ENCODE assay signal across 8 mouse cellular contexts in the genomic region with DNA sequence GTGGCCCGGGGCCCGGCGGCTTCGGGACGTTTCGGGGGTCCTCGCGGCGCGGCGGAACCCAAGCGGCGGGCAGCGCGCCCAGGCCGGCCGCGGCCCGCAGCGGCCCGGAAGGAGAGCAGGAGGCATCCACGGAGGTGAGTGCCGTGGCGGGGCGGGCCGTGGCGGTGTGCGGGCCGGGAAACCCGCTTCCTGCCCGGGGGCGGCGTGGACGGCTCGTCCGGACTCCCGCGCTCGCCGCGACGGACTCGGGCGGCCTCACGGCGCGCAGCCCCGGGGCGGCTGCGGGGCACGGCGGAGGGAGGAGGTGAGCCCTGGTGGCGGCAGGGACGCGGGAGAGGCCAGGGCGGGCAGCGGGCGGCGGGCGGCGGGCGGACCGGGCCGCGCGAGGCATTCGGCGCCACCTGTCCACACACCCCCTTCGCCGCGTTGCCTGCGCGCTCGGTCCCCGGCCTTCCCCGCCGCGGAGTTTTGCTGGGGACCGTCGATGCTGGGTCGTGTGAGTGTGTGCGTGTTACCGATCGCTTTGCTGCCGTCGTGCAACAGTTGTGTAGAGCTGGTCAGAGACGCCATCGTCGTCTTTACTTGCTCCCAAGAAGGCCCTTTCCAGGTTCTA. TPM values are rescaled to one million over a fixed set of nuclear protein-coding genes. Genes with fewer than 3 reads are reported as not detected.
DNase-seq lines count a peak whose midpoint lies in the region; ATAC-seq lines count a peak whose summit lies in the region.

No protein-coding gene starts in this region.

- ATAC-seq in heart, embryonic 12.5 days (ENCODE audit: insufficient number of reproducible peaks, low FRiP score), result peak; percentile 49; the same call in 1 of the 2 replicates
- peak; percentile 47 for ATAC-seq in forebrain, embryonic 14.5 days
- no peak for ATAC-seq in liver, embryonic 16.5 days (ENCODE audit: low read depth)
- ATAC-seq in CD4-positive, CD25-positive, alpha-beta regulatory T cell, adult 4 months, result no peak

- WGBS in heart, embryonic 12.5 days, result under 1% methylated on average over 60 of the region's 89 CpGs
- WGBS in forebrain, embryonic 14.5 days, result under 1% methylated on average over 68 of the region's 89 CpGs
- WGBS in liver, embryonic 16.5 days (ENCODE audit: insufficient replicate concordance), result 1% methylated on average over 84 of the region's 89 CpGs

- peaks cover 49% of the 10 kb centered on the region for H3K27me3 ChIP-seq in heart, embryonic 12.5 days (replicated peaks)
- peaks cover 46% of the 10 kb centered on the region for H3K27me3 ChIP-seq in forebrain, embryonic 14.5 days (replicated peaks; ENCODE audit: control insufficient read depth, insufficient read depth, low read length)
- H3K27me3 ChIP-seq in liver, embryonic 16.5 days (ENCODE audit: control insufficient read depth, insufficient read depth, low read depth, low read length), result peaks cover 63% of the 10 kb centered on the region

- H3K4me1 ChIP-seq in heart, embryonic 12.5 days (replicated peaks), result peaks cover 10% of the 10 kb centered on the region; the same call in 1 of the 2 replicates
- H3K4me1 ChIP-seq in forebrain, embryonic 14.5 days (ENCODE audit: control insufficient read depth, insufficient read depth, low read length), result peaks cover 3% of the 10 kb centered on the region; the same call in 1 of the 2 replicates
- H3K4me1 ChIP-seq in liver, embryonic 16.5 days (ENCODE audit: control insufficient read depth, low read depth, low read length), result no peaks in the 10 kb centered on the region; the same call in 1 of the 2 replicates

- peak overlapping the region; percentile 74 for H3K27ac ChIP-seq in heart, embryonic 12.5 days (ENCODE audit: poor library complexity, severe bottlenecking)
- peak overlapping the region; percentile 72 for H3K27ac ChIP-seq in forebrain, embryonic 14.5 days (ENCODE audit: low read depth, low read length)
- H3K27ac ChIP-seq in liver, embryonic 16.5 days (ENCODE audit: low read length), result no peak overlapping the region

- H3K9me3 ChIP-seq in heart, embryonic 12.5 days (replicated peaks), result no peaks in the 10 kb centered on the region
- H3K9me3 ChIP-seq in forebrain, embryonic 14.5 days (replicated peaks; ENCODE audit: control insufficient read depth, low read length), result no peaks in the 10 kb centered on the region
- H3K9me3 ChIP-seq in liver, embryonic 16.5 days (replicated peaks; ENCODE audit: control insufficient read depth, low read length), result no peaks in the 10 kb centered on the region

- peak overlapping the region; percentile 83 for H3K9ac ChIP-seq in heart, embryonic 12.5 days
- peak overlapping the region; percentile 79 for H3K9ac ChIP-seq in forebrain, embryonic 14.5 days (ENCODE audit: low read length)
- no peak overlapping the region for H3K9ac ChIP-seq in liver, embryonic 16.5 days (ENCODE audit: low read depth, low read length)

- peak overlapping the region; percentile 78 for H3K4me3 ChIP-seq in heart, embryonic 12.5 days
- peak overlapping the region; percentile 56 for H3K4me3 ChIP-seq in forebrain, embryonic 14.5 days (ENCODE audit: low read depth, low read length)
- H3K4me3 ChIP-seq in liver, embryonic 16.5 days (ENCODE audit: low read depth, low read length), result peak overlapping the region; percentile 46

- H3K4me2 ChIP-seq in heart, embryonic 12.5 days, result peak overlapping the region; percentile 77
- peak overlapping the region; percentile 51 for H3K4me2 ChIP-seq in forebrain, embryonic 14.5 days (ENCODE audit: low read length)
- peak overlapping the region; percentile 49 for H3K4me2 ChIP-seq in liver, embryonic 16.5 days (ENCODE audit: low read depth, low read length)

- no peak for DNase-seq in heart, postnatal 14 days
- DNase-seq in adrenal gland, postnatal 36 days, result peak; percentile 13 to 33
- no peak for DNase-seq in forebrain, embryonic 14.5 days (ENCODE audit: low spot score)
- no peak for DNase-seq in urinary bladder, postnatal 25 days (ENCODE audit: low spot score)
- DNase-seq in thymus, postnatal 10 days (ENCODE audit: low spot score in 2 of 2), result no peak

- intact Hi-C loops in heart, postnatal 14 days (cut with DNase I), result no loop called here

- no peaks in the 10 kb centered on the region for H3K36me3 ChIP-seq in heart, embryonic 12.5 days
- H3K36me3 ChIP-seq in forebrain, embryonic 14.5 days (ENCODE audit: control insufficient read depth, insufficient read depth, low read length), result no peaks in the 10 kb centered on the region
- H3K36me3 ChIP-seq in liver, embryonic 16.5 days (ENCODE audit: control insufficient read depth, insufficient read depth), result no peaks in the 10 kb centered on the region

RNA-seq across cellular contexts. Expression of a gene that starts 0.4 kb away (rescaled TPM):
- 9.2 and 10.7 TPM in 2 replicates for polyA plus RNA-seq in heart, embryonic 12.5 days (2016; fragmentation: Nextera tagmentation; extraction: Ambion mirVana)
- 1 to 10 TPM; 1.3 to 1.4 TPM for total RNA-seq in heart, postnatal 14 days (2021)
- total RNA-seq in adrenal gland, postnatal 36 days (2021), result 10 to 100 TPM; 10.9 to 18.3 TPM
- polyA plus RNA-seq in forebrain, embryonic 14.5 days (2014; fragmentation: Nextera tagmentation; extraction: Ambion mirVana), result 23.6 and 27.8 TPM in 2 replicates
- polyA plus RNA-seq in liver, embryonic 16.5 days (2015; fragmentation: Nextera tagmentation; extraction: Ambion mirVana), result 0.44 and 0.77 TPM in 2 replicates
- polyA plus RNA-seq in CD4-positive, CD25-positive, alpha-beta regulatory T cell, adult 4 months (2017; shearing (Covaris generic)), result not detected

RNA-seq across cellular contexts. Expression of a gene that starts 59.1 kb away (rescaled TPM):
- polyA plus RNA-seq in heart, embryonic 12.5 days (2016; fragmentation: Nextera tagmentation; extraction: Ambion mirVana), result 0.11 TPM in 1 of 2 replicates, not detected in the other
- total RNA-seq in heart, postnatal 14 days (2021), result under 1 TPM; 0.36 to 0.59 TPM
- total RNA-seq in adrenal gland, postnatal 36 days (2021), result under 1 TPM; 0.17 to 0.23 TPM
- 0.40 and 0.72 TPM in 2 replicates for polyA plus RNA-seq in forebrain, embryonic 14.5 days (2014; fragmentation: Nextera tagmentation; extraction: Ambion mirVana)
- polyA plus RNA-seq in liver, embryonic 16.5 days (2015; fragmentation: Nextera tagmentation; extraction: Ambion mirVana), result 0.04 TPM in 1 of 2 replicates, not detected in the other
- polyA plus RNA-seq in CD4-positive, CD25-positive, alpha-beta regulatory T cell, adult 4 months (2017; shearing (Covaris generic)), result not detected

Comparison
In these comparisons a context has a peak if more than half of its experiments do, and no peak if none do; other contexts are left out.
1. ATAC-seq: peak in heart, embryonic 12.5 days (single experiment) and forebrain, embryonic 14.5 days (single experiment); none in liver, embryonic 16.5 days (single experiment) and CD4-positive, CD25-positive, alpha-beta regulatory T cell, adult 4 months (single experiment).
2. DNase-seq: peak in adrenal gland, postnatal 36 days (2 of 2); none in heart, postnatal 14 days (0 of 2), forebrain, embryonic 14.5 days (single experiment), urinary bladder, postnatal 25 days (single experiment) and thymus, postnatal 10 days (0 of 2).
3. Peak in every context shown above with its lines, with median percentiles within 50 percentile points of each other: H3K4me2 ChIP-seq and H3K4me3 ChIP-seq.